Mouse (Mus musculus) heart, adult 2 months (tissue): ENCODE data around the gene Rab3gap2. TPM values are rescaled to one million over a fixed set of nuclear protein-coding genes. Genes with fewer than 3 reads are reported as not detected.
A peak's percentile ranks its signal among the peaks of the same experiment; 100 is the strongest.

Source experiments
- DNase-seq, 2 experiments: peaks; one replicate each; pipeline ENCODE4 v3.0.0; 2021
- H3K27ac ChIP-seq: fragments of 200-600 bp; 2 replicates; pipeline ENCODE4 v1.8.1; 2022
- H3K27me3 ChIP-seq: fragments of 200-500 bp; 2 replicates; pipeline ENCODE4 v1.6.1; 2012; ENCODE audit warnings: mild to moderate bottlenecking, low read length, inconsistent platforms, mixed read lengths; ENCODE audit not compliant: control insufficient read depth, insufficient read depth
- H3K36me3 ChIP-seq: fragments of 200-500 bp; 2 replicates; pipeline ENCODE4 v1.6.1; 2012; ENCODE audit warnings: low read length, inconsistent platforms; ENCODE audit not compliant: control insufficient read depth, insufficient read depth
- H3K4me1 ChIP-seq: fragments of 200-500 bp; 2 replicates; pipeline ENCODE4 v1.6.1; 2011; ENCODE audit warnings: low read length; ENCODE audit not compliant: control insufficient read depth, insufficient read depth
- H3K4me3 ChIP-seq: fragments of 200-600 bp; 2 replicates; pipeline ENCODE4 v1.8.1; 2022
- H3K79me2 ChIP-seq: fragments of 200-500 bp; replicated peaks from 2 replicates; pipeline ENCODE4 v1.6.1; 2012; ENCODE audit warnings: mild to moderate bottlenecking, inconsistent platforms, low read length, moderate library complexity, mixed read lengths; ENCODE audit not compliant: control insufficient read depth, insufficient read depth
- H3K9ac ChIP-seq: fragments of 200-500 bp; 2 replicates; pipeline ENCODE4 v1.6.1; 2012; ENCODE audit warnings: low read depth, mild to moderate bottlenecking, control low read depth, inconsistent platforms, low read length, mixed read lengths
- CTCF ChIP-seq: fragments of 200-600 bp; IDR thresholded peaks from 2 replicates; pipeline ENCODE4 v1.8.1; 2022; ENCODE audit warnings: antibody characterized with exemption, mild to moderate bottlenecking, moderate library complexity
- EP300 ChIP-seq: fragments of 200-500 bp; IDR thresholded peaks from 2 replicates; pipeline ENCODE4 v1.6.1; 2011; ENCODE audit warnings: low read depth, low read length, control low read depth; ENCODE audit not compliant: insufficient read depth
- POLR2A ChIP-seq: fragments of 200-500 bp; IDR thresholded peaks from 2 replicates; pipeline ENCODE4 v1.6.1; 2011; ENCODE audit warnings: mild to moderate bottlenecking, low read depth, low read length, control low read depth; ENCODE audit not compliant: insufficient read depth
- WGBS: fragments of 180-500 bp; shearing (Covaris S2); methylation state at CpG from one replicate; pipeline ENCODE4 v1.1.7; 2018; 5-methylcytosine and 5-hydroxymethylcytosine counted together
- intact Hi-C: fragments of 180-260 bp; cut with DNase I; formaldehyde crosslinking; loops from one replicate; pipeline ENCODE4 v1.15.1; 2025
- polyA plus RNA-seq: library from polyadenylated mRNA; depleted of rRNA; stranded (reverse); fragments of >200 nt; gene quantifications from 2 replicates; pipeline ENCODE4 v1.2.3, GENCODE M21; 2012
- total RNA-seq, 2 experiments: library from RNA; stranded (reverse); gene quantifications; 2 replicates each; pipeline ENCODE4 v1.2.3; 2021

Rab3gap2 gene
- total and polyA plus RNA-seq, 3 experiments = 10.3 to 20.2 (median 19.9) TPM

- no peak for TF ChIP-seq POLR2A
- Histone ChIP-seq H3K4me1 (no peaks in the 10 kb centered on the region), H3K9ac (no peak overlapping the region), H3K27ac (no peak overlapping the region), H3K4me3 (no peak overlapping the region), H3K79me2 (0 out of 2 replicates have a peak, but pooled peaks cover 2% of the 10 kb centered on the region), H3K36me3 (no peaks in the 10 kb centered on the region), H3K27me3 (no peaks in the 10 kb centered on the region)
- DNase-seq = no peak
- WGBS = 95% methylated on average over 6 of the region's 6 CpGs
- intact Hi-C loops = no loop called here
These were observed 98.9 kb downstream of the Rab3gap2 start for GRCm38 (mm10) chr1:185302816-185303215.

DNA sequence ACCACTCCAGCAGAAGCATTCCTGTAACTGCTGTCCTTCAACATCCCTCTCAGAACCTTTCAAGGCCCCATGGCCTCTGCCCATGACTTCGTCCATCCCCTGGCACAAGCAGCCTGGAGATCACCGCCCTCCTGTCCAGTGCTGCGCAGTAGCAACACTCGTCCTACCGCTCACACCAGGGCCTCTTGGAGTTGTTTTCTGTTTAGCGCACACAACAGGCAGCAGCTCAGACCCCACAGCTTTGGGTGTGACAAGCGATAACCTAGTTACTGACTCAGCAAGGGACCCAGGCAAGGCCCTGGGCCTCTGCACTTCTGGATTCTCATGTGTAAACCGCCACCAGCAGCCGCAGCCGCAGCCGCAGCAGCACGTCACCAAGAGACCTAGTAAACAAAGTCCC is 102.9 kb downstream of the Rab3gap2 start:
- no peak overlapping the region for H3K27ac ChIP-seq
- no peaks in the 10 kb centered on the region for H3K36me3 ChIP-seq
- no peak overlapping the region for H3K9ac ChIP-seq
- no peaks in the 10 kb centered on the region for H3K27me3 ChIP-seq
- 98% methylated on average over 12 of the region's 12 CpGs for WGBS
- H3K4me3 ChIP-seq = no peak overlapping the region
- intact Hi-C loops = no loop called here
- H3K4me1 ChIP-seq = no peaks in the 10 kb centered on the region
- 0 out of 2 replicates have a peak, but pooled peaks cover 2% of the 10 kb centered on the region for H3K79me2 ChIP-seq
- DNase-seq = no peak
- no peak for TF ChIP-seq CTCF
- TF ChIP-seq EP300 = no peak
- TF ChIP-seq POLR2A = no peak

DNA sequence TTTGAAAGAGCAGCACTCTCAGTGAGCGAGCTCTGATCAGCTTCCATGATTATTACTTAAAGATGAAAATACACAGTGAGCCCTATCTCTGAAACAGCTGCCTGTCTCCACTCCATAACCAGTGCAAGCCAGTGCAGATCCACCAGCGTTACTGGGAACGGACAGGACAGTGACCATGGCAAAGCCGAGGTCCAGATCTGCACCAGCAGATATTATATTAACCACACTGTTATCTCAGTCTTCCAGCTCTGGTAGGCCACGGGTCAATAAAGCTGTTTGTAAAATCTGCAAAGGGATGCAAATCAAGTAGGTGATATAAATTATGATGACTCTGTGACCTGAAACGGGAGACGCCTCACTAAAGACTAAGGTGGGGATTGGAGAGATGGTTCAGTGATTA is 103.7 kb downstream of the Rab3gap2 start:
- Histone ChIP-seq H3K4me3 (no peak overlapping the region), H3K4me1 (no peaks in the 10 kb centered on the region), H3K27me3 (no peaks in the 10 kb centered on the region), H3K36me3 (no peaks in the 10 kb centered on the region; the same call in 1 of the 2 replicates), H3K79me2 (0 out of 2 replicates have a peak, but pooled peaks cover 2% of the 10 kb centered on the region), H3K9ac (no peak overlapping the region), H3K27ac (no peak overlapping the region)
- DNase-seq = no peak
- intact Hi-C loops = no loop called here
- TF ChIP-seq CTCF (no peak), POLR2A (no peak), EP300 (no peak)
- 97% methylated on average over 7 of the region's 7 CpGs for WGBS

GRCm38 (mm10) chr1:185308334-185308733 is 104.4 kb downstream of the Rab3gap2 start:
- TF ChIP-seq POLR2A (no peak), CTCF (no peak), EP300 (no peak)
- intact Hi-C loops = no loop called here
- no peak for DNase-seq
- H3K9ac ChIP-seq = no peak overlapping the region
- no peaks in the 10 kb centered on the region; the same call in 1 of the 2 replicates for H3K36me3 ChIP-seq
- H3K4me3 ChIP-seq = no peak overlapping the region
- 0 out of 2 replicates have a peak, but pooled peaks cover 2% of the 10 kb centered on the region for H3K79me2 ChIP-seq
- 98% methylated on average over 2 of the region's 2 CpGs for WGBS
- no peak overlapping the region for H3K27ac ChIP-seq
- H3K4me1 ChIP-seq = no peaks in the 10 kb centered on the region
- H3K27me3 ChIP-seq = no peaks in the 10 kb centered on the region

- intact Hi-C loops = no loop called here
- Histone ChIP-seq H3K36me3 (no peaks in the 10 kb centered on the region; the same call in 1 of the 2 replicates), H3K79me2 (0 out of 2 replicates have a peak, but pooled peaks cover 2% of the 10 kb centered on the region), H3K9ac (no peak overlapping the region), H3K4me3 (no peak overlapping the region), H3K4me1 (no peaks in the 10 kb centered on the region), H3K27ac (no peak overlapping the region), H3K27me3 (no peaks in the 10 kb centered on the region)
- DNase-seq = peak; percentile 46 to 69
- TF ChIP-seq POLR2A = no peak
- TF ChIP-seq EP300 = no peak
- TF ChIP-seq CTCF = no peak
- WGBS = 56% methylated on average over 4 of the region's 4 CpGs
These were observed 105.0 kb downstream of the Rab3gap2 start for GRCm38 (mm10) chr1:185308908-185309307.

- Histone ChIP-seq H3K27me3 (no peaks in the 10 kb centered on the region), H3K27ac (no peak overlapping the region), H3K79me2 (peaks cover under 1% of the 10 kb centered on the region; the same call in 1 of the 2 replicates), H3K36me3 (no peaks in the 10 kb centered on the region; the same call in 1 of the 2 replicates), H3K4me1 (no peaks in the 10 kb centered on the region), H3K9ac (no peak overlapping the region), H3K4me3 (no peak overlapping the region)
- intact Hi-C loops = no loop called here
- peak in 1 of 2 experiments; percentile 24 for DNase-seq
- TF ChIP-seq POLR2A (no peak), CTCF (no peak), EP300 (no peak)
- WGBS = 22% methylated on average over 9 of the region's 9 CpGs
These were observed 108.0 kb downstream of the Rab3gap2 start for GRCm38 (mm10) chr1:185311949-185312348.
